Mouse (Mus musculus): ENCODE results near the gene Polr1c.

DNA sequence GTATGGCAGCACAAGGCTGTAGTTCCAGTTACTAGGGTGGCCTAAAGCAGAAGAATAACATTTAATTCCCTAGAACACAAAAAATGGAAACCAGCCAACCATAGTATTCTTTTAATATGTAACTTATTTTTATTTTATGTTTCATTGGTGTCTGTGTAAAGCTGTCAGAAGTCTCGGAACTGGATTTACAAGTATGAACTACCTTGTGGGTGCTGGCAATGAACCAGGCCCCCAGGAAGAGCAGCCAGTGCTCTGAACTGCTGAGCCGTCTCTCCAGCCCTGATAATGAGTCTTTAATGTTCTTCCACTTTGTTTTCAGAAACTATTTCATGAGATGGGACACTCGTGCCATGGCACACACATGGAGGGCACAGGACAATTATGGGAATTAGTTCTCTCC lies 37.3 kb downstream of the Polr1c start:
- no peak for TF ChIP-seq CTCF (IDR thresholded peaks at IDR 0.05; ENCODE audit: low read depth, low read length)
- no peak for TF ChIP-seq POLR2A (IDR thresholded peaks at IDR 0.05; ENCODE audit: borderline replicate concordance, low read depth, low read length)

Measured in bone marrow macrophage, adult 2 months (primary cell).